Mouse (Mus musculus) layer of hippocampus, postnatal 10 days (tissue): ENCODE data around the gene Hmgb2. TPM values are rescaled to one million over a fixed set of nuclear protein-coding genes. Genes with fewer than 3 reads are reported as not detected.

Experiments used
- DNase-seq, 2 experiments: peaks; one replicate each; pipeline ENCODE4 v3.0.0; 2021; ENCODE audit warnings: low spot score in 2 of 2
- total RNA-seq, 2 experiments: library from RNA; stranded (reverse); gene quantifications; 2 replicates each; pipeline ENCODE4 v1.2.3; 2021

Gene Hmgb2
- total RNA-seq, 2 experiments from 2014 or later: 16.5 to 19.3 TPM

DNA sequence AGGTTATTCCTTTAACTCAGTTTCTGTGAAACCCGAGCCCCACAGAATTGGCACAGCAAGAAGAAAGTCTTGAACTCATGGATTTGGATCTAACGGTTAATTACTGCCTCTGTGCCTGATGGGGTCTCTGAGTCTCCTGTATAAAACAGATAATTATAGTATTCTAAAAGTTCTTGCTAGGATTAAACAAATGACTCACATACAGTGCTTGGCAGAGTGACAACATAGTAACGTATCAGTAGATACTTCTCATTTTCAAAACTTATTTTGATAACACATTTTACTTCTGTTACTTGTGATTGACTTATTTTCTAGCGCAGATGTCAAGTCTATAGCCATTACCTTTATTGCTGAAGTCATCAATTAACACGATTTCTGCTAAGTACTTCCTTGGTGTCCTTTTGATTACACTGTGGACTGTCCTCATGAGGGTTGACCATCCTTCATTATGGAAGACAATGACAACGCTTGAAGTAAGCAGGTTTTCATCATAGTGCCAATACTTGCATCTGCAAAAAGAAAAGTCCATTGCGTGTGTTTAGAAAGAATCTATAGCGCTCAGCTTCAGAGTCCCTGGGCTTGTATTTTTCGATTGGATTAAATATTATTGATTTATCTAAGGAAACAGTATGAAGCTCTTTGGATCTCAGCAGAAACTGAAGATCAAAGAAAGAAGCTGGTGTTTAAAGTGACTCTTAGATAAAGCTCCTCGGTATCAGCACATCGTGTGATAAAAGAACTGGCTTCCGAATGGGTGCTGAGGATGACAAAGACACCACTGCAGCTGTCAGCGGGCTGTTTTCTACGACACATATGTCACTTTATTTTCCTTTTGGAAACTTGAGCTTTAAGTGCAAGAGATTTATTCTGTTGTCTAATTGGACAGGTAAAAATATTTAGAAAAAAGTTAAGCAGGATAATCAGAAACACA is 40.7 kb downstream of the Hmgb2 start:
- DNase-seq: no peak

DNA sequence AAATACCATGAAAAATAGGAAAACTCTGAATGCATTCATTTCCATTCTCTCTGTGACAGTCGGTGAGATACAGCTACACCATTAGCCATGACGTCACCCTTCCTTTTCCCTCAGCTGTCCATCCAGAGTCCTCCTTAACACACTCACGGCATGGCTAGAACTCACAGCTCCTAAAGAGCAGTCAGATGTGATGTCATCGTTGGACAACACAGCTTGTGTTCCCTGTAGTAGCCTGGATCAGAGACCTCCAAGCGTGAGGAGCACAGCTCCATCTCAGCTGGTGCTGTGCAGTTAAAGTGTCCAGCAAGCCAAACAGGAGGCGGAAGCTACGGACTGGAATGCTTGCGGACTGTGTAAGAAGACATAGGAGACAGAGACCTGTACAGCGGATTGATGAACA is 49.2 kb downstream of the Hmgb2 start:
- DNase-seq: no peak

DNA sequence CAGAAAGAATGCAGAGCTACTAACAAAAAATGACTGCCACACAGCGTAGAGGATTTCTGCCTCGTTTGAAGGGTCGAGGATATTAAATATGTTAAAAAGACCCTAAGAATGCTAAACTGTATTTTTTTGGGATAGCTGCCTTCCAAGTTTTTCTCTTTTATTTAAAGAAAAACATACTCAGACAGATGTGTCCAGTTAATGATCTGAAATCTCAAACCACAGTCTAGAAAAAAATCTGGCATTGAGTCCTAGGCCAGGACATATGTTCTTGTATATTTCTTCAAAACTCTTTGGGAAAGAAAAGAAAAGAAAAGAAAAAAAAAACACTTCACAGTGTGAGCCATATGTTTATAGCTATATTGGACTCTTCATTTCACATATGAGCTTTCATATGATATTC is 51.0 kb downstream of the Hmgb2 start:
- DNase-seq: no peak

DNA sequence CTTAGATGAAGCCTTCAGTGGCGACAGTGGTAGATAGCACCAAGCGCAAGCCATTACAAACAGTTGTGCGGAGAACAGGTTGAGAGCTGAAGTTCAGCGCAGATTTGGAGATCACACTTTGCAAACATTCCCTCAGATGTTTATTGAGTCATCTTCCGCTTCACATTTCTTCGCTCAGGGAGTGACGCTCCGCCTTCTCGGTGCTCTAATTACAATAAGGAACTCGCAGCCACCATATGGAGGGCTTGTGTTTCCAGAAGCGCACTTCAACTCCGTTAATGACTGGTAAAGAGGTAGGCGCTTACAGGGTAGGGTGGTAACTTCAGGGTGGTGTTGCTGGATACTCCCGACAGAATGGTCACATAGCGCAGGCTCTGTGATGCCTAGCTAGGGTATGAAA is 52.0 kb downstream of the Hmgb2 start:
- DNase-seq: no peak

DNA sequence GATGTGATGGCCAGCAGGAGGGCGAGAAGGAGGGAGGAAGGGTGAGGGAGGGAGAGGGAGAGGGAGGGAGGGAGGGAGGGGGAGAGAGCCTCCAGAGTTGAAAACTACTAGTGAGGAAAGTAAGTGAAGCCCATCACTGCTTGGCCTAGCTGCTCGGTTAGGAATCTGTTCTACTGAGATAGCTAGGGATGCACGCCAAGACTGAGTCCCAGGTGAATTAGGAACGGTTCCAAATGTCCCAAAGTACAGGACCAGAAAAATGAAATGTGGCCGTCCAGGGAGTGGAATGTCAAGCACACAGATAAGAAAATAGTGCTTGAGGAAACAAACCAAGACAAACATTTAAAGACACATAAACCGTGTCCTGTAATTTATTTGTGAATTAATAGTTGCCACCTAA is 53.3 kb downstream of the Hmgb2 start:
- no peak for DNase-seq

Other genes starting within 250 kb of the Hmgb2 start
- not detected for gene Hand2, start 190.9 kb upstream of the Hmgb2 start, total RNA-seq
- 10 to 100 TPM; 69.0 to 69.3 TPM for gene Scrg1, start 56.0 kb upstream of the Hmgb2 start, total RNA-seq
- gene Sap30, start 24.0 kb upstream of the Hmgb2 start, total RNA-seq: 10 to 100 TPM; 12.5 to 13.7 TPM
- 10 to 100 TPM; 11.7 to 11.8 TPM for gene Galnt7, start 141.1 kb downstream of the Hmgb2 start, total RNA-seq